Mouse (Mus musculus): ENCODE data around the gene Vangl1. TPM values are rescaled to one million over a fixed set of nuclear protein-coding genes. Genes with fewer than 3 reads are reported as not detected.

Gene Vangl1
- polyA plus RNA-seq, 1 experiment: 41.9 TPM

DNA sequence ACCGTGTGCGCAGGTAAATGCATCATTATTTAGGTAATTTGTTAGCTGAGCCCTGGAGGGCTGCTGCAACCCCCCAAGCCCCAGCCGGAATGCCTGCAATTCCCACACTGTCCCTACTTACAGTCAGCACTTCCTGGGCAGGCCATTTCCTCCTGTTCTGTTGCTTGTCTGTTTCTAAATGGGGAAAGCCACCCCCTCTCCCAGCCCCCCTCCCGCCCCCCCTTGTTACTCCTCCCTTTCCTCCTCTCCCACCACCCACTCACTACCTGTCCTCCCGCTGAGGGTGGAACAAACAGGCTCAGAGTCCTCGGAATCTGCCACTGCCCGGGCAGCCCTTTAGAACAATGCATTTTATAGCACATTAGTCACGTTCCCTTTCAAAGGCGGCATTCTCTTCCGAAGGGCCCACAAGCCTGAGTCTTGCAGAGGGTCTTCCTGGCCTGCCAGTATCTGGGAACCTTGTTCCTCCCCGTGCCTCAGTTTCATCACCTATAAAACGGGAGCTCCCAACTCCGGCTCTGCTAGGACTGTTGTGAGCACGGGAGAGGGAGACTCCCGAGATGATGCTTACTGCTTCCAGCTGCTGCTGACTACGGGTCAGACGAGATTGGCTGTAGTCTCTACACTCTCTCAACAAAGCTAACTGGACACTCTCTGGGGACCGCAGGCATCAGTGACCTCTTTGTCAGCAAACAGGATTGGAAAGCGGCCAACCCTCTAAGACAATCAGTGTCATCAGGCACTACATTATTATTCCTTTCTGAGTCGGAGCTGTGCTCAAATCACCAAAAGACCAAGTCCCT, 10.8 kb downstream of the Vangl1 start:
- no peaks in the 10 kb centered on the region for H3K36me3 ChIP-seq (ENCODE audit: control insufficient read depth)
- H3K27me3 ChIP-seq (ENCODE audit: control insufficient read depth): peaks cover 59% of the 10 kb centered on the region
- H3K4me3 ChIP-seq (replicated peaks): no peak overlapping the region
- peaks cover 1% of the 10 kb centered on the region; the same call in 1 of the 2 replicates for H3K4me1 ChIP-seq (ENCODE audit: control insufficient read depth)
- no peak for TF ChIP-seq TAL1 (IDR thresholded peaks at IDR 0.05; ENCODE audit: low read length)
- no peak for TF ChIP-seq GATA1 (IDR thresholded peaks at IDR 0.05; ENCODE audit: low read length)
- no peaks in the 10 kb centered on the region for H3K9me3 ChIP-seq (ENCODE audit: control insufficient read depth, low read length)

DNA sequence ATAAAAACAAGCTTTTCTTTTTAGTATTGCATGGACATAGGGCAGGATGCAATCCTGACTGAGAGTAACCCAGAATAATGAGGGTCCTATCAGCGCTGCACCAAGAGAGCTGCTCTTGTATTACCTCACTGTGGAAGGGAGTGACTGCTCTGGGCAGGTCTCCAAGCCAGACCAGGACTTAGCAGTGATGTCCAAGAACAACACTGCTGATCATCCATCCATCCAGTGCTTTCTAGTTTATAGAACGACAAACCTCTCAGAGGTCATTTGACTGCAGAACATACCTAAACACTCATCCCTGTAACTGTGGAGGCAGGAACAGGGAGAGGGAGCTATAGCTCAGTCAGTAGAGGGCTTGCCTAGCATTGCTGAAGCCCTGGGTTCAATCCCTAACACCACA, 11.9 kb downstream of the Vangl1 start:
- Histone ChIP-seq H3K36me3 (ENCODE audit: control insufficient read depth) (no peaks in the 10 kb centered on the region), H3K9me3 (ENCODE audit: control insufficient read depth, low read length) (no peaks in the 10 kb centered on the region), H3K4me3 (replicated peaks) (no peak overlapping the region), H3K4me1 (ENCODE audit: control insufficient read depth) (peaks cover 1% of the 10 kb centered on the region; the same call in 1 of the 2 replicates), H3K27me3 (ENCODE audit: control insufficient read depth) (peaks cover 54% of the 10 kb centered on the region)
- TF ChIP-seq GATA1 (IDR thresholded peaks at IDR 0.05; ENCODE audit: low read length): no peak
- no peak for TF ChIP-seq TAL1 (IDR thresholded peaks at IDR 0.05; ENCODE audit: low read length)

DNA sequence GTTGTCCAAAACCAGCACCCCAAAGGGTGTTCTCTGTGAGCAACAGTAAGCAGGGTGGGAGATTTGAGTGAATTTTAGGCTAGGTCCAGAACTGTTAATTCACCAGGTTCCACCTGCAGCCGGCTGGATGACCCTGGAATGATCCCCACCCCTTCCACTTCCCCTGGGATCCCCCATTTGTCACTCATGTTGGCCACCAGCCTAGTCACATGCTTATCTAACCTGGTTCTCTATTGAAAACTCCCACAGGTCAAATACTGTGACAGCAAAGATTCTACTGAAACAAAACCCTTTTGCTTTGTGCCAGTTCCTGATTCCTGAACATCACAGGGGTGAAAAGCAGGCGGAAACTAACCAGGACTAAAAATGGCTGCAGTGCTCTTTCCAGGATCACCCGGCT, 12.9 kb downstream of the Vangl1 start:
- Histone ChIP-seq H3K4me3 (replicated peaks) (no peak overlapping the region), H3K9me3 (ENCODE audit: control insufficient read depth, low read length) (no peaks in the 10 kb centered on the region), H3K27me3 (ENCODE audit: control insufficient read depth) (peaks cover 51% of the 10 kb centered on the region), H3K36me3 (ENCODE audit: control insufficient read depth) (no peaks in the 10 kb centered on the region), H3K4me1 (ENCODE audit: control insufficient read depth) (peaks cover 1% of the 10 kb centered on the region; the same call in 1 of the 2 replicates)
- TF ChIP-seq TAL1 (IDR thresholded peaks at IDR 0.05; ENCODE audit: low read length) (no peak), GATA1 (IDR thresholded peaks at IDR 0.05; ENCODE audit: low read length) (no peak)

DNA sequence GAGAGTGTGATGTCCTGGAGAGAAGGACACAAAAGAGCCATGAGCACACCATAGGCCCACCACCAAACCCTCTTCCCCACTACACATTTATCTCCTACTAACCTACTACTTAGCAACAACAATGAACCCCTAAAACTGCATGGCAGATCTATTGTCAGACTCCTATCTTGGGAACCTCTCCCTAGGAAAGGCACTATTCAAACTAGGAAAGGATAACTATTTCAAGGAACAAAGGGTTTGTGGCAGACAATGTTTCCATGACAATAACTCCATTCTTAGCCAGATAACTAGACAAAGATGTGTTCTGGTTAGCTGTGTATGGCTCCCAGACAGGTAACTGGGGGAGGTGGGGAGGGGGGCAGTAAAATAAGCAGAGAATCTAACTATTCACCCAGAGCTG, 13.9 kb downstream of the Vangl1 start:
- TF ChIP-seq GATA1 (IDR thresholded peaks at IDR 0.05; ENCODE audit: low read length) (no peak), TAL1 (IDR thresholded peaks at IDR 0.05; ENCODE audit: low read length) (no peak)
- H3K27me3 ChIP-seq (ENCODE audit: control insufficient read depth): peaks cover 41% of the 10 kb centered on the region
- H3K4me3 ChIP-seq (replicated peaks): no peak overlapping the region
- H3K9me3 ChIP-seq (ENCODE audit: control insufficient read depth, low read length): no peaks in the 10 kb centered on the region
- H3K4me1 ChIP-seq (ENCODE audit: control insufficient read depth): peaks cover 1% of the 10 kb centered on the region; the same call in 1 of the 2 replicates
- no peaks in the 10 kb centered on the region for H3K36me3 ChIP-seq (ENCODE audit: control insufficient read depth)

DNA sequence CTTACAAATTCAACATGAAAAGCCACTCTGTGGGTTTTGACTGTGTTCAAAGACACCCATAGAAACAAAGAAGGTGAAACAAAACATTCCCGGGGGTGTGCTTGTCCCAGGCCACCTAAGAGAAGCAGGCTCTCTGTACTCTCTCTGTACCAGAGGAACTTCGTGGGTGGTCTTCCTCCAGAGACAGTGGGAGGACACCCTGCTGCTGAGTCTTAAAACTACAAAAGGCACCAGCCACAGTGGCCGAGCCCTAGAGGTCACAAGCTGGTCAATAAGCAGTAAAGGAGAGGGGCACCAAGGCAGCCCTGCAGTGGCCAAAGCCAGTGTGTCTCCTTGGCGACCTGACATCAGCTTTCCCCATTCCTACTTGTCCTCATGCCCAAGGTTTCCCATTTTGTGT, 14.5 kb downstream of the Vangl1 start:
- no peak overlapping the region for H3K4me3 ChIP-seq (replicated peaks)
- no peaks in the 10 kb centered on the region for H3K9me3 ChIP-seq (ENCODE audit: control insufficient read depth, low read length)
- TF ChIP-seq TAL1 (IDR thresholded peaks at IDR 0.05; ENCODE audit: low read length): no peak
- TF ChIP-seq GATA1 (IDR thresholded peaks at IDR 0.05; ENCODE audit: low read length): no peak
- H3K27me3 ChIP-seq (ENCODE audit: control insufficient read depth): peaks cover 35% of the 10 kb centered on the region
- peaks cover 1% of the 10 kb centered on the region; the same call in 1 of the 2 replicates for H3K4me1 ChIP-seq (ENCODE audit: control insufficient read depth)
- no peaks in the 10 kb centered on the region for H3K36me3 ChIP-seq (ENCODE audit: control insufficient read depth)

DNA sequence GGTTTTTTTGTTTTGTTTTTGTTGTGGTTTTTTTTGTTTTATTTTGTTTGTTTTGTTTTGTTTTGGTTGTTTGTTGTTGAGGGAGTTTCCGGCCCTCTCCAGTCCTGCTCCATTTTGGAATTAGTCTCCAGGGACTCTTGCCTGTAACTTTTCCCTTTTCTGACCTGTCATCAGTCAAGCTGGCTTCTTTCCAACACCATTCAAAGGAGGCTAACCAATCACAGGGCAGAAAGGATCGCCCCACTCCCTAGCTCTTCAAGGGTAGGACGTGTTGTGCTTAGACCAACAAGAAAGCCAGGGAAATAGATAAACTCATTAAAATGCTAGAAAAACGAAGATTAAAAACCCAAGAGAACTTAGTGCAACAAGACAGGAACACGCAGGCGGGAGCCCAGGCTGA, 15.5 kb downstream of the Vangl1 start:
- H3K4me3 ChIP-seq (replicated peaks): no peak overlapping the region
- peaks cover 25% of the 10 kb centered on the region for H3K27me3 ChIP-seq (ENCODE audit: control insufficient read depth)
- TF ChIP-seq TAL1 (IDR thresholded peaks at IDR 0.05; ENCODE audit: low read length) (no peak), GATA1 (IDR thresholded peaks at IDR 0.05; ENCODE audit: low read length) (no peak)
- H3K4me1 ChIP-seq (ENCODE audit: control insufficient read depth): peaks cover 1% of the 10 kb centered on the region; the same call in 1 of the 2 replicates
- no peaks in the 10 kb centered on the region for H3K9me3 ChIP-seq (ENCODE audit: control insufficient read depth, low read length)
- H3K36me3 ChIP-seq (ENCODE audit: control insufficient read depth): no peaks in the 10 kb centered on the region

DNA sequence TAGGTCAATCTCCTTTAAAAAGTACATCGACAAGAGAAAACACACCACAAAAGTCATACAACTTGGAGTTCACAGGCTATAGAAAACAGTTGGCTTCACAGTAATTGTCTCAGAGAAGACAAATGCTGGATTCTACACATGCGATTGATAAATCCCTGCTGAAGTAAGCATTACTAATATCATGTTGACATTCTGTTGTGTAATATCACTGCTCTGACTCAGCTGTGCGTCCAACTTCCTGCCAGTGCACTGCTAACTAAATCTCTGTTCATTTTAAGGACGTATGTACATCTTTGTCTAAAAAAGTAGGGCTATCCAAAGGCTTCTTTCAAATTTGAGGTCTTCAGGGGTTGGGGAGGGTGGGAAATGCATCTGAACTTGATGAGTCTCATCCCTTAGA, 17.1 kb downstream of the Vangl1 start:
- Histone ChIP-seq H3K4me1 (ENCODE audit: control insufficient read depth) (no peaks in the 10 kb centered on the region), H3K27me3 (ENCODE audit: control insufficient read depth) (peaks cover 9% of the 10 kb centered on the region), H3K36me3 (ENCODE audit: control insufficient read depth) (peaks cover 4% of the 10 kb centered on the region; the same call in 1 of the 2 replicates), H3K9me3 (ENCODE audit: control insufficient read depth, low read length) (no peaks in the 10 kb centered on the region), H3K4me3 (replicated peaks) (no peak overlapping the region)
- TF ChIP-seq GATA1 (IDR thresholded peaks at IDR 0.05; ENCODE audit: low read length) (no peak), TAL1 (IDR thresholded peaks at IDR 0.05; ENCODE audit: low read length) (no peak)

DNA sequence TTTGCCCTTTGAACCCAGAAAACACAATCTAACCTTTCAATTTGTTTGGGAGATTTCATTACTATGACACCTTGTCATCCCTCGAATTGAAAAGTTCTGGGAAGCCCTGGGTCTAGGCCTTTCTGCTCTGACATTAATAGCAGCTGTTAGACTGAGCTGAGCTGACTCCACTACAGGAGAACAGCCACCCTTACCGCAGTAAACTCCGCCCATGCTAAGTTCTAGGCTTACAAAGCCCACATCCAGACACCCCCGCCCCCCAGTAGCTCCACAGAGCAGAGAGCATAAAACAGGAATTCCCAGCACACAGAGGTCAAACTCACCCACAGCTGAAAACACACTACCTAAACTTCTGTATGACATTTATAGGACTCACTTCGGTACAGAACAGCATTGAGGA, 19.8 kb downstream of the Vangl1 start:
- Histone ChIP-seq H3K36me3 (ENCODE audit: control insufficient read depth) (peaks cover 6% of the 10 kb centered on the region; the same call in 1 of the 2 replicates), H3K27me3 (ENCODE audit: control insufficient read depth) (no peaks in the 10 kb centered on the region), H3K4me1 (ENCODE audit: control insufficient read depth) (no peaks in the 10 kb centered on the region), H3K9me3 (ENCODE audit: control insufficient read depth, low read length) (peaks cover 2% of the 10 kb centered on the region; the same call in 1 of the 2 replicates), H3K4me3 (replicated peaks) (no peak overlapping the region)
- TF ChIP-seq TAL1 (IDR thresholded peaks at IDR 0.05; ENCODE audit: low read length) (no peak), GATA1 (IDR thresholded peaks at IDR 0.05; ENCODE audit: low read length) (no peak)

DNA sequence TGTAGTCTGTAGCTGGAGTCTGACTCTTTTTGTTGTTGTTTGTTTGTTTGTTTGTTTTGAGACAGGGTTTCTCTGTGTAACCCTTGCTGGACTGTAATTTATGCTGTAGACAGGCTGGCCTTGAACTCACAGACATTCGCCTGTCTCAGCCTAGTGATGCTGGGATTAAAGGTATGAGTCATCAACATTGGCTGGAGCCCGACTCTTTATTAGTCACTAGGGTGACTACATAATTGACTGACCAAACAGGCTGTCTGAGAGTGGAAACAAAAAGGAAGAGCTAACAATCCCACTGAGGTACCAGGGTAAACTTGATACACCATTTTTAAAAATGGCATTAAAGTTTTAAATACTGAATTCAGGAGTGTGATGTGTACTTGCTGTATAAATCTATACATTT, 21.9 kb downstream of the Vangl1 start:
- H3K4me1 ChIP-seq (ENCODE audit: control insufficient read depth): no peaks in the 10 kb centered on the region
- no peak overlapping the region for H3K4me3 ChIP-seq (replicated peaks)
- no peaks in the 10 kb centered on the region for H3K27me3 ChIP-seq (ENCODE audit: control insufficient read depth)
- peaks cover 2% of the 10 kb centered on the region; the same call in 1 of the 2 replicates for H3K9me3 ChIP-seq (ENCODE audit: control insufficient read depth, low read length)
- TF ChIP-seq GATA1 (IDR thresholded peaks at IDR 0.05; ENCODE audit: low read length) (no peak), TAL1 (IDR thresholded peaks at IDR 0.05; ENCODE audit: low read length) (no peak)
- H3K36me3 ChIP-seq (ENCODE audit: control insufficient read depth): peaks cover 6% of the 10 kb centered on the region; the same call in 1 of the 2 replicates

All from erythroblast, embryonic 14.5 days (primary cell).